Mouse (Mus musculus) lung, embryonic 15.5 days (tissue): Measurements from ENCODE around the gene Slc24a4. TPM values are rescaled to one million over a fixed set of nuclear protein-coding genes. Genes with fewer than 3 reads are reported as not detected.
"Not testable (repeated sequence)": the region's sequence is repeated elsewhere in the genome, so short reads cannot be mapped to it uniquely, and the experiment has no call there.

Experiments used
- ATAC-seq: fragments of 200-750 bp; cut with Nextera tagmentation; 2 replicates; pipeline ENCODE4 v1.8.0; 2017; ENCODE audit warnings: moderate number of reproducible peaks, borderline replicate concordance; ENCODE audit not compliant: low FRiP score, low TSS enrichment; ENCODE audit errors: extremely low read depth
- H3K27ac ChIP-seq: fragments of 300-500 bp; sonication (generic); 2 replicates; pipeline ENCODE4 v1.5.1; 2015; ENCODE audit warnings: moderate library complexity, mild to moderate bottlenecking, inconsistent platforms
- H3K27me3 ChIP-seq: fragments of 300-500 bp; sonication (generic); 2 replicates; pipeline ENCODE4 v1.6.1; 2015; ENCODE audit warnings: inconsistent platforms
- H3K36me3 ChIP-seq: fragments of 300-500 bp; sonication (generic); 2 replicates; pipeline ENCODE4 v1.6.1; 2015; ENCODE audit warnings: inconsistent platforms
- H3K4me1 ChIP-seq: fragments of 300-500 bp; sonication (generic); 2 replicates; pipeline ENCODE4 v1.6.1; 2015; ENCODE audit warnings: inconsistent platforms
- H3K4me2 ChIP-seq: fragments of 300-500 bp; sonication (generic); 2 replicates; pipeline ENCODE4 v1.6.1; 2015; ENCODE audit warnings: inconsistent platforms, mild to moderate bottlenecking, moderate library complexity
- H3K4me3 ChIP-seq: fragments of 300-500 bp; sonication (generic); 2 replicates; pipeline ENCODE4 v1.5.1; 2015; ENCODE audit warnings: mild to moderate bottlenecking, inconsistent platforms
- H3K9ac ChIP-seq: fragments of 300-500 bp; sonication (generic); 2 replicates; pipeline ENCODE4 v1.6.1; 2015; ENCODE audit warnings: inconsistent platforms
- H3K9me3 ChIP-seq: fragments of 300-500 bp; sonication (generic); 2 replicates; pipeline ENCODE4 v1.6.1; 2016; ENCODE audit warnings: inconsistent platforms
- WGBS: fragments of 180-500 bp; shearing (Covaris S2); methylation state at CpG from one replicate; pipeline ENCODE4 v1.1.7; 2015; 5-methylcytosine and 5-hydroxymethylcytosine counted together
- polyA plus RNA-seq: library from polyadenylated mRNA; unstranded; fragments of >200 nt; fragmentation: Nextera tagmentation; extraction: Ambion mirVana; gene quantifications from 2 replicates; pipeline ENCODE4 v1.2.1, GENCODE M21; 2015

Slc24a4 gene
- polyA plus RNA-seq, 1 experiment from 2014 or later: 2.1 TPM

DNA sequence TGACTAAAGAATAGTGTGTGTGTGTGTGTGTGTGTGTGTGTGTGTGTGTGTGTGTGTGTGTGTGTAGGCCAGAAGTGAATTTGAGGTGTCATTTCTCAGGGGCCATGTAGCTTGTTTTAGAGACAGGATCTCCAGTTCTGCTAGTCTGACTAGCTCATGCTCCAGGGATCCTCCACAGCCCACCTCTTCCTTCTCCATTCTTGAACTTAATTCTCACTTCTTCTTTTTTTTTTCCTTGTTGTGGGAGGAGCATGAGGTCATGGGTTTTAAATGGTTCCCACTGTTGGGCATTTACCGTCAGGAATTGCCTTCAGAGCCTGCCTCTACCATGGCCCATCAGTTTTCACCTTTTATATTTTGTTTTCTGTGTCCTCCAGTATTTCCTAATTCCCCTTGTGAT lies 124.0 kb downstream of the Slc24a4 start:
- WGBS: 50% methylated on average over 1 of the region's 1 CpGs

DNA sequence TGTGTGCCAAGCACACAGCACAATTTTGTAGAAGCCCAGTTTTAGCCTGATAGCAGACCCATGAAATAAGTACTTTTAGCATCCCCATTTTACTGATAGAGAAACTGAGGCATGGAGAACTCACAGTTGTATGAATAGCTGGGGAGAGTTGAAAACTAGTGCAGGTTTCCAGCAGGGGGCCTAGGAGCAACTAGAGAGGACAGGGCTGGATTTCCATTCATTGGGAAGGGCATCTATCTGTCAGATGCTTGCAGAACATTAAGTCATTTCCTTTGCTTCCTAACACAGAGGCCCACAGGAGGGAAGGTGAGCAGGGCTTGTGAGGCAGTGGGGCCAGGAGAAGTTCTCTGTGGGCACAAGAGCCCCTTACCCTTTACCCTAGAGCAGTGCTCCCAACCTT lies 126.5 kb downstream of the Slc24a4 start:
- no peak for ATAC-seq

More for the DNA sequence above, 124.0 kb downstream of the Slc24a4 start:
- no peak overlapping the region for H3K4me2 ChIP-seq
- H3K9ac ChIP-seq: no peak overlapping the region
- no peaks in the 10 kb centered on the region for H3K4me1 ChIP-seq
- no peaks in the 10 kb centered on the region for H3K27me3 ChIP-seq
- no peak for ATAC-seq
- no peak overlapping the region for H3K4me3 ChIP-seq
- H3K36me3 ChIP-seq: no peaks in the 10 kb centered on the region
- H3K9me3 ChIP-seq: no peaks in the 10 kb centered on the region
- no peak overlapping the region for H3K27ac ChIP-seq

DNA sequence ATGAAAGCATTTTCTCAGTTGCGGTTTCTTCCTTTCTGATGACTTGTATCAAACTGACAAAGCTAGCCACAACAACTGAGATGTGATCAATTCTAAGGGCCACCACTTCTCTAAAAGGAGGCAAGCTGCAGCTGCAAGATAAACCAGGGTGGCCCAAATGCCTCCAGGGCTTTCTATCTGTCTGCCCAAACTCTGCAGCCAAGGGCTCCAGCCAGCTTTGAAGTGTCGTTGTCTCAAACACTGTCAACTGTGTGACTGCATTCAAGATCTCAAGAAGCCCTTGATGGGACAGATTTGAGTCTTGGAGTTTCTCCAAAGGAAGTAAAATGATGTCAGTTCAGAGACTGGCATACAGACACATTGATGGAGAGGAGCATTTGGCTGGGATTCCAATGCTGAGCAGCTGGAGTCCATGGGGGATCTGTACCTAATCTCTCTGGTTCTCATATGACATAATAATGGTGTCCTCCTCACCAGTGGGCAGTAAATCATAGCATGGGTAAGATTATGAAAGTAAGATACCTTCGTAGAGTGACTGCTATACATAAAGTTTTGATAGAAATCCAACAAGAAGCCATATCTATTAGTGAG lies 130.1 kb downstream of the Slc24a4 start:
- Histone ChIP-seq H3K9me3 (no peaks in the 10 kb centered on the region), H3K4me3 (no peak overlapping the region), H3K4me1 (peaks cover 25% of the 10 kb centered on the region), H3K27ac (no peak overlapping the region), H3K9ac (no peak overlapping the region), H3K36me3 (no peaks in the 10 kb centered on the region), H3K4me2 (no peak overlapping the region), H3K27me3 (no peaks in the 10 kb centered on the region)
- ATAC-seq: no peak
- 66% methylated on average over 3 of the region's 3 CpGs for WGBS

More for the DNA sequence above, 126.5 kb downstream of the Slc24a4 start:
- Histone ChIP-seq H3K36me3 (no peaks in the 10 kb centered on the region), H3K9ac (no peak overlapping the region), H3K9me3 (no peaks in the 10 kb centered on the region), H3K4me1 (no peaks in the 10 kb centered on the region), H3K4me3 (no peak overlapping the region), H3K4me2 (no peak overlapping the region), H3K27me3 (no peaks in the 10 kb centered on the region), H3K27ac (no peak overlapping the region)

DNA sequence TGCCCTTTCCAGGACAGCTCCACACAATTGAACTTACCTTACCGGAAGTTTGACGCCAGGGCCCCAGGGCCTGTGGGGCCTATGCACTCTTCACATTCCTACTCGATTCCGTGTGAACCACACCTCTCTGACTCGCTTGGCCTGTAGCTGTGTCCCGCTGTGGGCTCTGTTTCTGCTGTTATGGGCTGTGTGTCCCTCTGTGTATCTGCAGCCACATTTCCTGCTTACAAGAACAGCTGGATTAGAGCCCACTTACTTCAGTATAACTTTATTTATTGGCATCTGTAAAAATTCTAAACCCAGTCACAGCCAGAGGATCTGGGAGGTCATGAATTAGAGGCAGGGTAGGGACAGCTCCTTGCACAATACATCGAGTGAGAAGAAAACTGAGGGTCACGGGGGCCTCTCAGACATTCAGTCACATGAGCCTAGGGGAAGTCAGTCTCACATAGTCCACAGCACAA lies 133.4 kb downstream of the Slc24a4 start:
- Histone ChIP-seq H3K9ac (no peak overlapping the region), H3K36me3 (no peaks in the 10 kb centered on the region), H3K4me1 (peaks cover 25% of the 10 kb centered on the region), H3K27ac (peak overlapping the region; percentile 25), H3K4me3 (no peak overlapping the region), H3K4me2 (no peak overlapping the region), H3K27me3 (no peaks in the 10 kb centered on the region), H3K9me3 (no peaks in the 10 kb centered on the region)
- ATAC-seq: peak; percentile 74
- WGBS: 11% methylated on average over 8 of the region's 8 CpGs

DNA sequence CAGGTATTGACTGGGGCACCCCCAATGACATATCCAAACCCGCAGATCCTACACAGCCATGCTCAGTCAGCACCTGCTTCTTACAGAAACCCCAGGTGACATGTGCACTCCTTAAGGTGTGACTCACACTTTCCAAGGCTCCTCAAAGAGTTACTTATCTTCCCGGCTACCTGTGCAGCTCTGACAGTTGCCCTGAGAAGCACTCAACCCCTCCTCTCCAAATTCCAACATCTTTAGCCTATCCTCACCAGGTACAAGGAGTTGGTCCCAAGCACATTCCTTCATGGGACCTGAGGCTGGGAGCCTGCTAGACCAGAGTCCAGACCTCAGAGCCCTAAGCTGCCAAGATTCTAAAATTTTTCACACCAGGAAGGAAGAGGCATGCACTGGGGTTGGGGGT lies 134.3 kb downstream of the Slc24a4 start:
- WGBS: 69% methylated on average over 2 of the region's 2 CpGs
- Histone ChIP-seq H3K36me3 (no peaks in the 10 kb centered on the region), H3K27ac (0 out of 2 replicates have a peak overlapping the region, but pooled peaks have one; percentile 25), H3K27me3 (no peaks in the 10 kb centered on the region), H3K4me3 (no peak overlapping the region), H3K4me2 (no peak overlapping the region), H3K4me1 (peaks cover 25% of the 10 kb centered on the region), H3K9me3 (no peaks in the 10 kb centered on the region), H3K9ac (no peak overlapping the region)
- peak; percentile 14; the same call in 1 of the 2 replicates for ATAC-seq

DNA sequence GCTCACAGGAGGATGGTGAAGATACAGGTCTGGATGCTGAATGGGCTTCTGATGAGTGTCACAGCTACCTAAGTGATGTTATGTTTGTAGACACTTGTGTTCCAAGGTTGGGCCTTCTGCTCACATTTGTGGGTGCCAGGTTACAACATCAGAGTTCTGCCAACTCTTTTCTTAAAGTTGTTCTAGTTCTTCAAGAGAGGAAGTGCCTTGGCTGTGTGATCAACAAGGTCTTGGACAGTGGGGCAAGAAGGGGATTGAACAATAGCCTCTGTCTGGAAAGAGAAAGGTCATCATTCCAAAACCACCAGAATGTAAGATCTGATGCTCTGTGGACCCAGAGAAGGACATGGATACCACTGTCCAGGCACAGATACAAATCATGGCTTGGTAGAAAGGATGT lies 134.7 kb downstream of the Slc24a4 start:
- H3K36me3 ChIP-seq: no peaks in the 10 kb centered on the region
- no peak for ATAC-seq
- no peak overlapping the region for H3K4me2 ChIP-seq
- H3K27me3 ChIP-seq: no peaks in the 10 kb centered on the region
- no peak overlapping the region for H3K27ac ChIP-seq
- peaks cover 25% of the 10 kb centered on the region for H3K4me1 ChIP-seq
- H3K9ac ChIP-seq: no peak overlapping the region
- no peaks in the 10 kb centered on the region for H3K9me3 ChIP-seq
- H3K4me3 ChIP-seq: no peak overlapping the region

DNA sequence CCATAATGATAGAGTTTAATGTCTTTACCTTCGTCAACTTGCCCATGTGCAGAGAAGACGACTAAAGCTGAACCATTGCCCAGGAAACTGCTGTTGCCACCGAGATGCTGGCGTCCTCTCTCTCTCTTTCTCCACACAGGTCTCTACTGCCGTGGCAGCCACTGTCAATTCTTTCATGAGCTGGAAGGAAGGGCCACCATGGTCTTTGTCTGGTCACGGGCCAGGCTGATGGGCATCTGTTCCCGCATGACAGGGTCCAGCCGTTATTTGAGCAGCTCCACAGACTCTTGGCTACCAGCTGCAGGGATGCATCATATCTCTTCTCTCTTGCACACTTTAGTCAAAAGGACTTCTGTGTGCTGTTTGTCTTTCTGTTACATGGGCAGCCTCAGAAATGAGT lies 137.9 kb downstream of the Slc24a4 start:
- Histone ChIP-seq H3K27me3 (no peaks in the 10 kb centered on the region), H3K4me1 (peaks cover 22% of the 10 kb centered on the region), H3K36me3 (no peaks in the 10 kb centered on the region), H3K4me2 (no peak overlapping the region), H3K9me3 (no peaks in the 10 kb centered on the region), H3K4me3 (no peak overlapping the region), H3K27ac (no peak overlapping the region), H3K9ac (no peak overlapping the region)
- WGBS: 85% methylated on average over 8 of the region's 8 CpGs
- no peak for ATAC-seq

DNA sequence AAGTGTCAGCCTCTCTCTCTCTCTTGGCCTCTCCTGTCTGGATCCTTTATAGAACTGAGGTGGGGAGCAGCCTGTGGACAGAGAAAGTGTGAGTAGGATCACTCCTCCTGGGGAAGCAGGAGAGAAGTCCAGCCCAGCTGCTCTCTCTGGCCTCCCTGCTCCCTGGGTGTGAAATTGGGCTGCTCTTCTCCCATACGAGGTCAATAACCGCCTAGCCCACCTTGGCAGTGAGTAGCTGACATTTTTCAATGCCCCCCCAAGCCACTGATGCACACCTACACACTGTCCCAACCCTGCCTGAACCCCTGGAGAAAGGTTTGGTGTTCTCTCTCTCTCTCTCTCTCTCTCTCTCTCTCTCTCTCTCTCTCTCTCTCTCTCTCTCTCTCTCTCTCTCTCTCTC lies 140.6 kb downstream of the Slc24a4 start:
- ATAC-seq: no peak
- Histone ChIP-seq H3K27ac (no peak overlapping the region), H3K9ac (no peak overlapping the region), H3K36me3 (no peaks in the 10 kb centered on the region), H3K4me3 (no peak overlapping the region), H3K4me2 (no peak overlapping the region), H3K4me1 (no peaks in the 10 kb centered on the region), H3K27me3 (no peaks in the 10 kb centered on the region), H3K9me3 (no peaks in the 10 kb centered on the region)
- 32% methylated on average over 2 of the region's 2 CpGs for WGBS

DNA sequence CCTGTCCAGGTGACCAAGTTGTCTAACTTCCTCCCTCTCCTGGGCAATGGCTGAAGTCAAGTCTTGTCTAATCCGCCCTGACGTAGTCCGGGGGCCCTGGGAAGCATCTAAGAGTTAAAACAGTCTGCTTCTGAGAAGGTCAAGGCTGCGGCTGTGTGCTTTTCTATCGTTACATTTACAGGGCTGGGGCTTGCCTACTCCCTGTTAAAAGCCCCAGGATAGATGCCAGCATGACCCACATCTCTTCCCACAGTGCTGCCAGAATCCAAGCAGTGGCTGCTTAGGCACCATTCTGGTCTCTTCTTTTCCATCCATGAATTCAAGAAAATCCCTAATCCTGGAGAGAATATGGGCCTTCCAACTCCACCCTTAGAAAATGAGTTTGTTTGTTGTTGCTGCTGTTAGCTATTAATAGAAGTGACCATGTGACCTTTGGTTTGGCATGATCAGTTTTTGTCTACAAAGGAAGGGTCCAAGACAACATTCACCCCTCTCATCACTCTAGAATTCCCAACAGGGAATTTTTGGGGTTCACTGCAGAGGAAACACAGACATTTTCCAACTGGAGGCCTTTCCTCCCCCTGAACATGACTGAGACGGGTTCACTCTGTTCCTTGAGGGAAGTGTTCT lies 142.4 kb downstream of the Slc24a4 start:
- no peak for ATAC-seq
- WGBS: 72% methylated on average over 6 of the region's 6 CpGs

DNA sequence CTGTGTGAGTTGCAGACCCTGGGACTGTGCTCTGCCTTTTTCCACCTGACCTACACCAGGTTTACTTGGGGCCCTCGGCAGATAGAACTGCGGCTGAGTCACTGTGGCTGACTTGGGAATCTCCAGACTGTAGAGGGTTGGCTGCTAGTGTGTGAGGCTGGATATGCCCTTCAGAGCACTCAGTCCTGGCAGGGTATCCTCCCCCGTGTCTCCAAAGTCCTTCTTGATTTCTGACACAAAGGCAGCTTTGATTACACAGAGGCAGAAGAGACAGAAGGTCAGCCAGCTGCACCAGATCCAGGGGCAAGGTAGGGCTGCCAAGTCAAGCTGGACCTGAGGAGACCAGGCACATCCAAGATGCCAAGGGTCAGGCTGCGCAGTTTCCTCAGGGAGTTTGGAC lies 142.9 kb downstream of the Slc24a4 start:
- WGBS: 64% methylated on average over 4 of the region's 4 CpGs
- Histone ChIP-seq H3K27me3 (no peaks in the 10 kb centered on the region), H3K4me2 (no peak overlapping the region), H3K4me1 (peaks cover 9% of the 10 kb centered on the region; the same call in 1 of the 2 replicates), H3K36me3 (no peaks in the 10 kb centered on the region), H3K27ac (no peak overlapping the region), H3K9ac (no peak overlapping the region), H3K4me3 (no peak overlapping the region), H3K9me3 (no peaks in the 10 kb centered on the region)
- ATAC-seq: no peak

More for the DNA sequence above, 142.4 kb downstream of the Slc24a4 start:
- no peak overlapping the region for H3K9ac ChIP-seq
- no peaks in the 10 kb centered on the region for H3K27me3 ChIP-seq
- H3K4me2 ChIP-seq: no peak overlapping the region
- no peaks in the 10 kb centered on the region for H3K9me3 ChIP-seq
- H3K36me3 ChIP-seq: no peaks in the 10 kb centered on the region
- H3K4me3 ChIP-seq: no peak overlapping the region
- no peak overlapping the region for H3K27ac ChIP-seq
- 0 out of 2 replicates have a peak, but pooled peaks cover 3% of the 10 kb centered on the region for H3K4me1 ChIP-seq

DNA sequence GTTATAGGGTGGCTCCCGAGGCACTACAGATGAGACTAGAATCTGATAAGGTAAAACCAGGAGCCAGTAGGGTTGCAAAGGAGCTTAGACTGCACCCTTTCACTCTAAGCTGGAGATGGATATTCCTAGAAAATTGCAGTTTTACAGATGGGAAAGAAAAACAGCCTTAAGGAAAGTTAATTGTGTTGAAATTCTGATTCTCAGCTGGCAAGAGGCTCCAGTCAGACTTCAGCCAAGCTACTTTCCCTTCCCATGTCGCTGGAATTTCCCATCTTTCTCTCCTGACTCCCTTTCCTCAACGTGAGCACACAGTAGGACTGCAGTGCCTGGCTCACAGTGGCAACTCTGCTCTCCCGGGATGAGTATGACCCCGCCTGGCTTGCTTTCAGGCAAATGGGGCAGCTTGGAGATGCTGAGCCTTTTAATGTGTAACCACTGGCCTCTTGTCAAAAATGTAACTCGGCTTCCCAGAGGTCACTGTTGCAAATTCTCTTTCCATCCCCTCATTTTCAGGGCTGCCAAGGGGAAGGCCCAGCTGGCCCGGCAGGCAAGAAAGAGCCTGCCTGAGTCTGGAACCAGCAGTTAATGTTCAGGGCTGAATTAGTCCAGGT lies 147.4 kb downstream of the Slc24a4 start:
- Histone ChIP-seq H3K4me2 (no peak overlapping the region), H3K9me3 (0 out of 2 replicates have a peak, but pooled peaks cover 7% of the 10 kb centered on the region), H3K27me3 (no peaks in the 10 kb centered on the region), H3K4me3 (no peak overlapping the region), H3K4me1 (peaks cover 10% of the 10 kb centered on the region), H3K36me3 (no peaks in the 10 kb centered on the region), H3K27ac (peak overlapping the region; percentile 53; the same call in 1 of the 2 replicates), H3K9ac (no peak overlapping the region)
- WGBS: 36% methylated on average over 7 of the region's 7 CpGs
- peak; percentile 74 for ATAC-seq

DNA sequence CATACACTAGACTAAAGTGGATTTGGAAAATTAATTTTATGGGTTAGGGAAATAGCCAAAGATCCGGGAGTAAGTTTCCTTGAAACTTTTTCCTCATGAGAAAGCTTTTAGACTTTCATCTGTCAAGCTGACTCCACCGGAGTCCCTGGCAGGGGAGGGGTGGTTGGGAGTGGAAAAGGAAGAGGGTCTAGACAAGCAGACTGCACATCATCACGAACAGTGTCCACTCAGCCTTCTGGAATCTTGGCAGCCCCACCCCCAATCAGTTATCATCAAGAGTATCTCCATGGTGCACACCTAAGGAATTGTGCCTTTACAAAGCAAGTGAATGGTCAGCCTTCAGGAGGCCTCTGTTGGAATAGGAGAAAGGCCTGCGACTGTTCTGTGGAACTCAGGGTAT lies 151.8 kb downstream of the Slc24a4 start:
- not testable (repeated sequence) for H3K27ac ChIP-seq, H3K9me3 ChIP-seq, H3K36me3 ChIP-seq, H3K27me3 ChIP-seq, ATAC-seq, H3K4me2 ChIP-seq, H3K4me3 ChIP-seq, H3K9ac ChIP-seq
- 43% methylated on average over 4 of the region's 4 CpGs for WGBS
- peaks cover 35% of the 10 kb centered on the region for H3K4me1 ChIP-seq
